Mouse (Mus musculus) thymus, postnatal 0 days (tissue): ENCODE results near the gene Hes7. TPM values are rescaled to one million over a fixed set of nuclear protein-coding genes. Genes with fewer than 3 reads are reported as not detected.
"Not testable (repeated sequence)": the region's sequence is repeated elsewhere in the genome, so short reads cannot be mapped to it uniquely, and the experiment has no call there.

Experiments used
- DNase-seq: peaks from one replicate; pipeline ENCODE4 v3.0.0-alpha.2; 2015; ENCODE audit warnings: low spot score
- polyA plus RNA-seq: library from polyadenylated mRNA; unstranded; fragments of >200 nt; fragmentation: Nextera tagmentation; extraction: Ambion mirVana; gene quantifications from 2 replicates; pipeline ENCODE4 v1.2.1, GENCODE M21; 2015

Gene Hes7
- polyA plus RNA-seq, 1 experiment from 2014 or later: 0.39 TPM

GRCm38 (mm10) chr11:69088103-69088855 lies 31.9 kb upstream of the Hes7 start, which contains the start of gene Vamp2:
Gene Vamp2, plus strand, starts transcription at chr11:69088490.
- DNase-seq: peak; percentile 91

DNA sequence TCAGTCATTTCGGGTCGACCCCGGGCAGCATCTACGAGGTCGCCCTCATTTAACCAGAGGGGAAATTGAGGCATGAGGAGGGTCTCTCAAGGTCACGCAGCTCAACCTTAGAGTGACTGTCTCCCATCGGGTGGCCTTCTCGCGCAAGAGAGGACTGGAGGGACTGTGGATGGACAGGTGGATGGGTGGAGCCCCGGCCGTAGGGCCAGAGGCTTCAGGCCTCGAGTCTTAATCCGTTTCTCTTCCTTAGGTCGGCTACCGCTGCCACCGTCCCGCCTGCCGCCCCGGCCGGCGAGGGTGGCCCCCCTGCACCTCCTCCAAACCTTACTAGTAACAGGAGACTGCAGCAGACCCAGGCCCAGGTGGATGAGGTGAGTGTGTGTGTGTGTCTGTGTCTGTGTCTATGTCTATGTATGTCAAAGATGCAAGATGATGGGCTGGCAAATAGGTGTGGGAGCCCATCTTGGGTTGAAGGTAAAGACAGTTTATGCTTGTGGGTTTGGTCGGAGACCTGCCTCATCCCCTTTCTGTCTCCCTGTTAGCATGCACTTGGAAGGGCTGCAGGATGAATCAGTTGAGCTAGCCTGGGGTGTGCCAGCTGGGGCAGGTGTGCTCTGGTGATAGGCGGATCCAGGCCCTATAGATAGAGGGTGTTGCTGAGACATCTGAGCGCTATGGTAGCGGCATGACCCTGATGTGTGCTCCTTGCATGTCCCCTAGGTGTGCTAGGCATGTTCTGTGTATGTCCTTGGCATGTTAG lies 31.2 kb upstream of the Hes7 start:
- no peak for DNase-seq

DNA sequence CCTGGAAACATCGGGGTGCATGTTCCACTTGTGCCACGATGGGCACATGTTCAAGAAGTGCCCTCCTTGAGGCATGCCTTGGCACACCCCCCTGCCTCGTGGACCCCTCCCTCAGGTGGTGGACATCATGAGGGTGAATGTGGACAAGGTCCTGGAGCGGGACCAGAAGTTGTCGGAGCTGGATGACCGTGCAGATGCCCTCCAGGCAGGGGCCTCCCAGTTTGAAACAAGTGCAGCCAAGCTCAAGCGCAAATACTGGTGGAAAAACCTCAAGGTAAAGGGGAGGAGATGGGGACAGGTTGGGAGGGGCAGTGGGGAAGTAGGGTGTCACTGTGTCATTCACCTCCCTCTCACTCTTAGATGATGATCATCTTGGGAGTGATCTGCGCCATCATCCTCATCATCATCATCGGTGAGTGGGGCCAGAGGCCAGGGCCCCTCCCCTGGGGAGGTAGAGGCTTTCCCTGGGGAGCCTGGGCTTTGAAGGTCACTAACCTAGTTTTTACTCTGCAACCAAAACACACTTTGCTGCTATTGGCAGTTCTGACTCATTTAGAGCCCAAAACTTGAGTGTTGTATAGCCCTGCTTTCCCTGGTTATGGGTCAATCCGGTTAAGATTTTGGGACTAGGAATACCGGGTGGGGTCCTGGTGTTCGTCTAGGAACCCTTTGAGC lies 30.5 kb upstream of the Hes7 start:
- no peak for DNase-seq

GRCm38 (mm10) chr11:69090367-69090766 lies 29.8 kb upstream of the Hes7 start:
- no peak for DNase-seq

GRCm38 (mm10) chr11:69091566-69092385 lies 28.4 kb upstream of the Hes7 start:
- DNase-seq: no peak

DNA sequence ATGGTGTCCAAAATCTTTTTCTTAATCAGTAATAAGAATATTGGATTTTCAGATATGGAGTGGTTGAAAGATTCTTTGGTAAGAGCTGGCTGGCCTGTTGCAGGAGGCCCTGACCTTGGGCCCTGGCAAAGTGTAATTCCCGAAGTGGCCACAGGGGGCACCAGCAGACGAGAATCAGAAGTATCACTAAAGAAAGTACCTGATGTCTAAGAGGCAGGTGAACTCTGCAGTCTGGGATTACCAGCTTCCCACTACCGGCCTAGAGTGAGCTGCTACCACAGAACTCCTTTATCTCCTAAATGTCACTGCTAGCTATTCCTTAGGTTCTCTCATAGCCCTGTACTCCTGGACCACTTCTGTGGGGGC lies 27.8 kb upstream of the Hes7 start:
- DNase-seq: peak; percentile 82

- DNase-seq: no peak
Observed at GRCm38 (mm10) chr11:69092871-69093270, 27.3 kb upstream of the Hes7 start.

DNA sequence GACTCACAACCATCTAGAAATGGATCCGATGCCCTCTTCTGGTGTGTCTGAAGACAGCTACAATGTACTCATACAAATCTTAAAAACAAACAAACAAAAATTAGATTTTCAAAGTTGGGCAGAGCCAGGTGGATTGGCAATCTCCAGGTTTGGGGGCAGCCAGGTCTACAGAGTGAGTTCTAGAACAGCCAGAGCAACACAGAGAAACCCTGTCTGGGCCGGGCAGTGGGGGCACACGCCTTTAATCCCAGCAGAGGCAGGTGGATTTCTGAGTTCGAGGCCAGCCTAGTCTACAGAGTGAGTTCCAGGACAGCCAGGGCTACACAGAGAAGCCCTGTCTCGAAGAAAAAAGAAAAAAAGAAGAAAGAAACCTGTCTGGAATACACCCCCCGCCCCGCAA lies 26.3 kb upstream of the Hes7 start:
- not testable (repeated sequence) for DNase-seq

- peak; percentile 100 for DNase-seq
Observed at GRCm38 (mm10) chr11:69094697-69095429, 25.3 kb upstream of the Hes7 start, which contains the start of gene Per1. Gene Per1, plus strand, starts transcription at chr11:69095217.

- DNase-seq: peak; percentile 61
Observed at GRCm38 (mm10) chr11:69095511-69096231, 24.5 kb upstream of the Hes7 start.

- DNase-seq: no peak
Observed at GRCm38 (mm10) chr11:69096360-69096986, 23.7 kb upstream of the Hes7 start.

DNA sequence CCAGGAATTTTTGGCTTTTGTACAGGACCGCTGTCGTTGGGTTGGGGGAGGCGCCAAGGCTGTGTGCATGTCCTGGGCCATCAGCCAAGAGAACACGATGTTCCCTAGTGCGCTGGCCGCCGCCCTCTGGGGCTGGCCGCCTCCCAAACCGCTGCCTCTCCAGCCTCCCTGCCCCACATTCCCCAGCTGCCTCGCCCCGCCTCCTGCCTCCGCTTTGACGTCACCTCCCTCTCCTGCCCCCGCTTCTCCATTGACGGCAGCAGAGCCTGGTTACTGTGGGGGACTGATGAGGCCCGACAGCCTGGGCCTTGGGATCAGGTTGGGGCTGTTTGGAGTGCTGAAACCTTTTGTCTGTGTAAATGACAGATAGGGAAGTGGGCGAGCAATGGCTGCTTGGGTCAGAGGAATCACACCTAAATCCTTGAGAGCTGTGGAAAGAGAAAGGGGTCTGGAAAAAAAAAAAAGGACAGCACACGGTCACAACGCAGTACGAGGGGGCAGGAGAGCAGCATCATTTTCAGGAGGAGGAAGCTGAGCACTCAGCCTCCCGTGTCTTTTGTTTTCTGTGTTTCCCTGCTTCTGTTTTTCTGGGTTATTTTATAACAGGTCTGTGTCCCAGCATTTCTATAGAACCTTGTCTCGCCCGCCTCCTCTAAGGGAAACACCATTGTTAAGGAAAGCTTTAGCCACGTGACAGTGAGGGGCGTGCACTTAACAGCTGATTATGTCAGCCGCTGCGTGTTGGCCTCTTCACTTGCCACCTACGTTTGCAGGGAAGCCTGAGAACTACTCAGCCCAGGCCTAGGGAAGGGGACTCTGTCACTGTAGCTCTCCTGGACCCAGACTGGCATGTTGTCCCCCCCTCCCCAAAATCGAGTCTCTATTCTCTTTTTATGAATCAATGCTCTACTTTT lies 23.0 kb upstream of the Hes7 start:
- DNase-seq: peak; percentile 78

DNA sequence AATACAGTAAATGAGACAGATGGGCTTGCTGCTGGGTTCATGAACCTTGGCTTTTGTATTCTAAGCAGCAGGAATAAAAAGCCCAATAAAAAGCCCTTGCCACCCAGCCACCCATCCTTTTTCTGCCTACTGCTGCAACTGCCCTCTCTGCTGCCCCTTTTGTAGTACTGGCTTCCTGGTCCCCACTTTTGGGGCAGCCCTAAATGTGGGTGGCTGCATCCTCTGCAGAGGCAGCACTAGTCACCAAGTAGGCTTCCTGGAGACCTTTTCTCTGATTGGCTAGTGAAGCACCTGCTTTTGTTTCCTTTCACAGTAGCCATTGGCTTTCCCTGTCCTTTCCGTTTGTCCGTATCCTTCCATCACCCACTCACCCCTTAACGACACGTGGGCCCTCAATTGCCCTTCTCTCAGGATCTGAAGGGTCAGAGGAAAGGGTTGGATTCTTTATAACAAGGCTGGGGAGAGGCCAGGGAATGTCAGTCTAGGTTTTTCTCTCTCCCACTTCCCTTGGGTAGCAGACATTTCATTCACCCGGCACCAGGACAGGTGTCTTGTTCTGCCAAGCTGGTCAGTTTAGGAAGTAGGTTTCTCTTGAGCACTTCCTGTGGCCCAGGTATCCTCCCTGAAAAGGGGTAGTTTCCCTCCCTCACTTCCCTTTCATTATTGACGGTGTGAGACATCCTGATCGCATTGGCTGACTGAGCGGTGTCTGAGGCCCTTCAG lies 22.0 kb upstream of the Hes7 start:
- peak; percentile 49 for DNase-seq

DNA sequence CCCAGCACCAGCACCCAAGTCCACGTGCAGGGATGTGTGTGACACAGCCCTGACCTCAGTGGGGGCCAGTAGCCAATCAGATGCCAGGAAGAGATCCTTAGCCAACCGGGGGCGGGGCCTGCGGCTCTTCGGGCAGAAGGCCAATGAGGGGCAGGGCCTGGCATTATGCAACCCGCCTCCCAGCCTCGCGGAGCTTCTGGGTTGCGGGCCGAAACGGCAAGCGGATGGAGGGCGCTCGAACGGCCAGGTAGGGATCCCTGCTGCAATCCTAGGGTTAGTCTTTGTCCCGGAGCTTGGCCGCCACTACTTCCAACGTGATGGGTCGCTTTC lies 21.5 kb upstream of the Hes7 start:
- peak; percentile 89 for DNase-seq

- peak; percentile 30 for DNase-seq
Observed at GRCm38 (mm10) chr11:69099177-69099914, 20.9 kb upstream of the Hes7 start.

GRCm38 (mm10) chr11:69099915-69100345 lies 20.3 kb upstream of the Hes7 start:
- DNase-seq: peak; percentile 91
